Mouse (Mus musculus) small intestine, adult 2 months (tissue): Measurements from ENCODE around the gene Mettl17.

Source experiments
- CTCF ChIP-seq: fragments of 200-500 bp; IDR thresholded peaks from 2 replicates; pipeline ENCODE4 v1.5.1; 2012; ENCODE audit warnings: low read depth, mild to moderate bottlenecking, control low read depth, inconsistent platforms, low read length, moderate library complexity, mixed read lengths; ENCODE audit not compliant: insufficient replicate concordance, insufficient read length; ENCODE audit errors: extremely low read depth
- POLR2A ChIP-seq: fragments of 200-500 bp; IDR thresholded peaks from 2 replicates; pipeline ENCODE4 v1.6.1; 2012; ENCODE audit warnings: low read depth, mild to moderate bottlenecking, control low read depth, inconsistent platforms, low read length, moderate library complexity

GRCm38 (mm10) chr14:51913960-51914762 lies 29.5 kb downstream of the Mettl17 start, which contains the start of gene Ndrg2:
- TF ChIP-seq POLR2A (no peak), CTCF (no peak)
